Mouse (Mus musculus) Muller cell, postnatal 12 days (primary cell): ENCODE measurements around the gene Rps6ka5.
A peak's percentile ranks its signal among the peaks of the same experiment; 100 is the strongest.

Experiments used
- DNase-seq: peaks from one replicate; pipeline ENCODE4 v3.0.0-alpha.2; 2015; ENCODE audit errors: inconsistent ontology term

Gene Rps6ka5

DNA sequence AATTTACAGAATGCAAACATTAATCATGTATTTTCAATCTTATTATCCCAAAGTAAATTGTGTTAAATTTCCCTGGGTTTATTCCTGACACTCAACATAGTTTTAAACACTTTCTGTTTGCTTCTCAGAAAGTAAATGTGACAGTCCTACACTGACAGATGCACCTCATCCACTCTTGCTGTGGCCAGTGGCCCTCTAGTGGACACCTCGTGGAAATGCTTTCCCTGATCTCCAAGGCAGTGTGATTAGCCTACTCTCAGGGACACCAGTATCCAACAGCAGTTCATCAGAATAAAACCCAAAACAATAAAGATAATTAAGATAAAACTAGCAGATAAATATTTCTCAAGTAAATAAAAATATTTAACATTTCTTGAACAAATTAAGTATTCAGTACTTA is 122.2 kb downstream of the Rps6ka5 start:
- peak; percentile 12 for DNase-seq

DNA sequence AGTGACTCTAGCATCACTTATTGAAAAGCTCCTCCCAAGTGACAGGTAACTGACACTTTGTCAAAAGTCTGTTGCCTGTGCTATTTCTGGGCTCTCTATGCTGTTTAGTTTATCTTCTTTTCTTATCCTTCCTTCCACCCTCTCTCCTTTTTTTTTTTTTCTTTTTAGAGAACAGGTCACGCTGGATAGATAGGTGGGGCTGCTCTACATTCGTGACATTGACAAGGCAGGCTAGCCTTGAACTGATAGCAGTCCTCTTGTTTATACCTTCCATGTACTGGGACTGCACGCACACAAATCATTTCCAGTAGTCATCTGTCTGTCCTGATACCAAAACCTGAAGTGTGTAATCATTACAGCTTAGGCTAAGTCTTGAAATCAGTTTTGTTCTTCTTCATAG is 132.1 kb downstream of the Rps6ka5 start:
- DNase-seq: no peak

DNA sequence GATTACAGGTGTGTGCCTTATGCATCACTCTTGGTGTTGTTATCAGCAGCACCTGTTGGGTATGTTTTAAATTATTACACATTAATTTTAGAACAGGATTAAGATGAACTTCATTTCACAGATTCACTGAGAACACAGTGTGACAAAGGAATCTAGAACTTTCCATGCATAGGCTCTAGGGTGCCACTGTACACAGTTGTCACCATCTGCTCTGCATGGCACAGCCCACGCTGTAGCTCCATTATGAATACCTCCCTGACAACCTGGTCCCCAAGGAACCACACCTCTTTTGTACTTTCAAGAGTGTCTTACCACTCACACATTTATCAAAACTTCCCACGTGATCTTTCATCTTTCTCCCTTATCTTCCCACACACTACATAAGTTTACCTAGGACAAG is 140.2 kb downstream of the Rps6ka5 start:
- no peak for DNase-seq

DNA sequence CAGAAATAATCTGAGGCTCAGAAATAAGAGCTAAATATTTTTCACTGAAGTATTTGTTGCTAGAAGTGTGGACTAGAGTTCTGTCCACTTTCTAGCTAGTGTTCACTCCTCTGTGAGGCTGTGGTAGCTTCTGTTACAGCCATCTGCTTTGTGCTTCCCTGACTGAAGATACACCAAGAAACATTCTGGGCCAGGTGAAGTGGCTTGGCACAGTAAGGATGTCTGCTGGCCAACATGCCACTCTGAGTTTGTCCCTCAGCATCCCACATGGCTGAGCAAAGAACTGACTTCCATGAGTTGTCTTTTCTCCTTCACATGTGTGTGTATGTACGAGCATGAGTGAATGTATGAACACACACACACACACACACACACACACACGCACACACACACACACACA is 147.6 kb downstream of the Rps6ka5 start:
- DNase-seq: no peak

DNA sequence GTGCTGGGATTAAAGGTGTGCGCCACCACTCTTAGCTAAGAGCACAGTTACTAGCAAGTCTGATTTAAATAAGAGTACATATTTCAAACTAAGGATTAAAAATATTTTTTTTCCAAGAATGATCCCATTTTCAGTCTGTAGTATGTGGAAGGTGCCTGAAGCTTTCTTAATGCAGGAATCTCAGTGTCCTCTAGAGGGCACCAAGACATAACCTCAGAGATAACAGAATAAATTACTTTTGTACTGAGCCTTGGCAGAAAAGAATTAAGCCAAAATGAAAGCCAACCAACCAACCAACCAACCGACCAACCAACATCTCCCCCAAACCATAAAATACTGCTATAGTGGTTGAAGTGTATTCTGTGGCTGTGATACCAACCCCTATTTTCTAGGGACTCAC is 148.5 kb downstream of the Rps6ka5 start:
- DNase-seq: peak; percentile 26

DNA sequence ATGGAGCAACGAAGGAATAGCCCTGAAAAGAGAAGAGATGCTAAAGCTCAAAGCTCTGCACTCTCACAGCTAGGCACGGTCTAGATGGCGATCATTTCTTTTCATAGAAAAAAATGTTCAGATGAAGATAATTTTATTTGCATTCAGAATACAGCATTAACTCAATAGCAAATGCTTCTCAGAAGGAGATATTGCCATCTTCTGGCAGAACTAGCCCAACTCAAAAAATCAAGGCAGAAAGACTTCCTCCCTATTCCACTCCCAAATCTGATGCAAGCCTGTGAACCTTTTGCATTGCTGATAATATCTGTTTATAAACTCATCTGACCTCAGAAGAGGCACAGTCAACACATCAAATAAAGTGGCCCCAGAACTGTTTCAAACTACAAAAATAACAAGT is 151.0 kb downstream of the Rps6ka5 start:
- DNase-seq: no peak

DNA sequence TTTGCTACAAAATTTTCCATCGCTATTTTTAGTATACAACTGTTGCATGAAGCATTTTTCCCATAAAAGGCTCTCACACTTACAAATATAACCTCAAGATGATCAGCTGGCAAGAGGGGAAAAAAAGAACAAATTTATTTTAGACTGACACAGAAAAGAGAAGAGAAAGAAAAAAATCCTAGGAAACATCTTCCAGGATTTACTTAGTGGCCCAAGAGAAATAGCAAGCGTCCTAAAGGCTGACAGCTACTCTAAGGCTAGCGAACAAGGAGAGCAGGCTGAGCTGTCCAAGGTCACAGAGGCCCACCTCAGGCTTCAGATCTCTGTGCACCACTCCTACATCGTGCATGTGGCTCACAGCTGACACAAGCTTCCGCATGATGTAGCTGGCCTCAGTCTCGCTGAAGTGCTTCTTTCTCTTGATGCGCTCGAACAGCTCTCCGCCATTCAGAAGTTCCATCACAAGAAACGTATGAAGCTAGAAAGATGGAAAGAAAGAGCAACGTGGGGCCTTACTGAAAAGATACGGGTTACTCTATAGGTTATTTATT is 156.2 kb downstream of the Rps6ka5 start:
- no peak for DNase-seq

DNA sequence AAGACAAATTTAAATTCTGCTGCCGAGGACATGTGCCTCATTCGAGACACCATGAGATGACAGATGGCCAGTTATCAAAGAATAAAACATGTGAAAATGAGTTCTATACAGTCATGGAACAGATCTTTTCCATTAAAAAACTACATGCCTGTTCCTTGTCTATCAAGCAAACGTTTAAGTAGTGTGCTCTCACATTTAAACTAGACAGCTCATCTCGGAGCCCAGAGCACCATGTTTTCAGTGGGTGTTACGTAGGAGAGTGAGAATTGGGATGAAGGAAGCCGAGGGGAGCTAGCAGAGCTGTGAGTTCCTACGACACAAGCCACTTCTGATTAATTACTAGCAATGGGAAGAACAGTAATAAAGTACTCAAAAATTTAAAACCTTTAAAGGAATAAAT is 158.0 kb downstream of the Rps6ka5 start:
- no peak for DNase-seq

DNA sequence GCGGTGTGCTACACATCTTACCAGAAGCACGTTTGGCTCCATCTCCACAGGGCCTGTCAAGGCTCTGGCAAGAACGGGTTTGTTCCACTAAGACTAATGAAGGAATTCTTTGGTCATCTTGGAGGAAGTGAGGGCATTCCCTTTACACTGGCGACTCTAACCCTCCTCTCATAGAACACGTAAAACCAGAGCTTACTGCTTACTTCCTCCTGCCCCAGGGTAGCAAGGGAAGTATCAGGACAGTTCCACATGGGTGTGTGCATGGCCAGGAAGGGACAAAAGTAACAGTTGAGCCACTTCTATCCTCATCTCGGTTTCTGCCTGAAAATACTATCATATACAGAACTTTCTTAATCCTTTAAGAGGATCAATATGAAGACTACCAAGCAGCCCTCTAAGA is 158.7 kb downstream of the Rps6ka5 start:
- no peak for DNase-seq

DNA sequence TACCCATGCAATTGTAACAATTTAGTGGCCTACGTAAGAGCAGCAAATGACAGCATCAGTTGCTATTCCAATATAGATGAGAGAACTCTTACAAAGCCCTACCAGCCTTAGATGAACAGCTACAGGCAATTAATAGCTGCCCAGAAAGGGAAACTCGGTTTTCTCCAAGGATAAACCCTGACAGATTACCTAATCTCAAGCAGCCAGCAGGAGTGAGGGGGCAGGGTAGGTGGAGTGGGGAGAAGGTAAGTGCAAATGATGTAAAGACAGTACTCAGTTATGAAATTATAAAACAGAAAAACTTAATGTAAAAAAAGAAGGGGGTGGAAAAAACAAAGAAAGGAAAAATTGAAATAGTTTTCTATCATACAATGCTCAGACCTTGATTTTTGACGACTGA is 159.2 kb downstream of the Rps6ka5 start:
- no peak for DNase-seq

DNA sequence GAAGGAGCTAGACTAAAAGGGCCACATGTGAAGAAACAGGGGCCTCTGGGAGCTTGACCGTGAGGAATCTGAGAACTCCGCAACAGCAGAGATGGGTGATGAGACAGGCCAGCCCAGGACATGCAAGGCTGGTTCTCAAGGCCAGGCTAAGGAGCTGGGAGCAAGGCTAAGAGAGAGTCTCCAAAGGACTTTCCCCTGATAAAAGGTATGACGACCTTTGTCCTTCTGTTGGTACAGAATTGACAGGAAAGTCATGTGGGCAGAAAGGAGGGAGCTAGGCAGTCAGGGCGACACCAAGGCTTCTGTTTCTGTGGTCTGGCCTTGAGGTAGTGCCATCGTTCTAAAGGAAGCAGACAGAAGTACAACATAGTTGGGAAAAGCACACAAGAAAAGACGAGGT is 173.1 kb downstream of the Rps6ka5 start:
- no peak for DNase-seq

DNA sequence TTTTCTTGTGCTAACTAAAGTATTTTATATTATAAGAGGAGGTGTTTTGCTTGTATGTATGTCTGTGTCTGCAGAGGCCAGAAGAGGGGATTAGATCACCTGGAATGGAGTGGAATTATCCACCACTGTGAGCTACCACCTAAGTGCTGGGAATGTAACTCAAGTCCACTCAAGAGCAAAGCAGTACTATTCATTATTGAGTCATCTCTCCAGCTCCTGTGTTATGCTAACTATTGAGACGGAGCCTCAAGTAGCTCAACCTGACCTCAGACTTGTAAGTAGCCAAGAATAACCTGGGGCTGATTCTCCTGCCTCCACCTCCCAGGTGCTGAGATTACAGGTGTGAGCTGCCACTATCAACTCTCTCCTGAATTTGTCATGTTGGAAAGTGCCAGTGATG is 174.8 kb downstream of the Rps6ka5 start:
- DNase-seq: no peak

DNA sequence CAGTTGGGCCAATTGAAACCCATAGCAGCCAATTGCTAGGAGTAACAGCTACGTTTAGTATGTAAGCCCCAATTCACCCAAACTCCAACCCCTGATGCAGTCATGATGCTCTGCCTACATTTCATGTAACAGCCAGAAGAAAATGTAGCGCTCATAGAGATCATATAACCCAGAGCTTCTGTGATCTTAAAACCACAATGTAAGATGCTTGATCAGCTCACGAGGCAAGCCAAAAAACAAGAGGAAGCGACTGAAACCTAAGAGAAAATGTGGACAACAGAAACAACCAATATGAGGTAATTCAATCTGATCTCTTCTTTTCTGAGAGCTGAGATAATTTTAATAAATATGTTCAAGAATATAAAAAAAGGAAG is 182.6 kb downstream of the Rps6ka5 start:
- DNase-seq: no peak

DNA sequence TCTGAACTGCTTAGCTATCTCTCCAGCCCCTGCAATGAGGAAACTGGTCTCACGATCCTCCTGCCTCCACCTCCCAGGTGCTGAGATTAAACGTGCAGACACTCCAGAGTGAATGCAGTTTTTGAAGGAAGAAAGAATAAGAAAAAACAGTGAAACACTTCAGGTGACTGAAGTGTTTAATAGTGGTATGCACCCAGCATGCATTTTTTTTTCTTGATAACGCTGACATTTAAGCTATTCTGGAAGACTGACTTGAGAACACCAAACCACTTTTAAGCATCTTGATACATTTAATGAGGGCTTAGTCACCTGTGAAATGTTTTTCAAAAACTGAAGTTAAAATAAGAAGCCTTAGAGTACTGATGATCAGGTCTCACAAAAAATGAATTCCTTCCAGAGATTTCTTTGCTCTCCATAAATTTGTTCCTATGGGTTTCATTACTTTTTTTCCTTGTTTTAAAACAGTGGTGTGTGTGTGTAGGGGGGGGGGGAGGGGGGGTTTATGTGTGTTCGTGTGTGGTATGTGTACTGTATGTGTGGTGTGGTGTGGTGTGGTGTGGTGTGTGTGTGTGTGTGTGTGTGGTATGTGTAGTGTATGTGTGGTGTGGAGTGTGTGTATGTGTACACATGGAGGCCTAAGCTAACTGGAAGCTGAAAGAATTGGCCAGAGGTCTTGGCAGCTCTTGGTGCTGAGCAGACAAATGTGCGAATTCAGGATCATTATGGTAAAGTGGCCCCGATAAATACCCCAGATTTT is 183.2 kb downstream of the Rps6ka5 start:
- no peak for DNase-seq

DNA sequence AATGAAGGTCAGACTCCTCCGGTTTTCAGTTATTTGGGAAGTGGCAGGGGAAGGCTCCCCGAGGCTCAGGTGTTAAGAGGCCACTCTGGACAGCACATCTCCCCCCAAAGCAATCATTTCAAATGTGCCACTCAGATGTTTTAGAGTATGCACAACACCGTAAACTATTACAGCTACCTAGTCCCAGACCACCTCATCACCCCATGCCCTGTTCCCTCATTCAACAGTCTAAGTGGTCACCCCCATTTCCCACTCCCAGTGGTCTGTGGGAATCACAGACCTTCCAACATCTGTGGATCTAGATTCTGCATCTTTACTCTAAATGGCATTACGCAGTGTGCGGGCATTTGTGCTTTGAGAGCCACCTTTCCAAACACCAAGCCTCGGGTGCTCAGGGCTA is 184.3 kb downstream of the Rps6ka5 start:
- no peak for DNase-seq

DNA sequence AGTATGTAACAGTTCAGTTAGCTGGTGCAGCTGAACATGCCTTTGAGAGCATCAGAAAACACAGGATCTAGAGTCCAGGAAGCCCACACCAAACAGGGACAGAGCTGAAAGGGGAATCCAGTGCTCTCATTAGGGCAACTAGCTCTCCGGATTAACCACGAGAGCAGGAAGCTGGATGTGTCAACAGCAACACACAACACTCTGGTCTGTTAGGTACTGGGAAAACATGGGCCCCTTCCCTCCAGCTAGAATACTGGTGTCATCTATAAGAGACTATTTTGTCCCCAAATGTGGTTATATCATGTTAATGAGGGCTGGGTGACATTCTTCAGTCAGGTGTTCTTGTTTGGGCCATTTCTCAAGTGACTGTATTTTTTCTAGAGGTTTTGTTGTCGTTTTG is 184.7 kb downstream of the Rps6ka5 start:
- DNase-seq: no peak

DNA sequence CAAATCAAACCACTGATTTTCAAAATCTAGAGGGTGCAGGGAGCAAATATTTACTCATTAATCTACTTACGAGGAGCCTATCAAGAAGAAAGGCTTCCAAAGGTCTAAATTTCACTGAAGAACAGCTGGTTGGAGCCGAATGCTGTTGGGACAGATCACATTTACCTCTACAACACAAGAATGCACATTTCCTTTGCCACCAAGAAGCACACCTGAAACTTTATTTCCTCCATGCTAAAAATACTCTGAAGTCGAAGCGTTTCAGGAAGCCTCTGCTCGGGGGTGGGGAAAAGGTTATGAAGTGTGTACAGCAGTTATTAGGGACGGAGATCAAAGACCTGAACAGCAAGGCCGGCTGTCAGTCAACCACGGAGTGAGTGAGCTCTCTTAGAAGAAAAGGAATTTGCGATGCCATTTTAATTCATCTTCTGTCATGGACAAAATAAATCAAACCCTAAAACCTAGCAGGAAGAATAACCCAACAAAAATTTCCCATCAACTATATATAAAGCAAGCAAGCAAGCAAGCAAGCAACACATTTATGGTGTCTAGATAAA is 187.5 kb downstream of the Rps6ka5 start:
- no peak for DNase-seq

DNA sequence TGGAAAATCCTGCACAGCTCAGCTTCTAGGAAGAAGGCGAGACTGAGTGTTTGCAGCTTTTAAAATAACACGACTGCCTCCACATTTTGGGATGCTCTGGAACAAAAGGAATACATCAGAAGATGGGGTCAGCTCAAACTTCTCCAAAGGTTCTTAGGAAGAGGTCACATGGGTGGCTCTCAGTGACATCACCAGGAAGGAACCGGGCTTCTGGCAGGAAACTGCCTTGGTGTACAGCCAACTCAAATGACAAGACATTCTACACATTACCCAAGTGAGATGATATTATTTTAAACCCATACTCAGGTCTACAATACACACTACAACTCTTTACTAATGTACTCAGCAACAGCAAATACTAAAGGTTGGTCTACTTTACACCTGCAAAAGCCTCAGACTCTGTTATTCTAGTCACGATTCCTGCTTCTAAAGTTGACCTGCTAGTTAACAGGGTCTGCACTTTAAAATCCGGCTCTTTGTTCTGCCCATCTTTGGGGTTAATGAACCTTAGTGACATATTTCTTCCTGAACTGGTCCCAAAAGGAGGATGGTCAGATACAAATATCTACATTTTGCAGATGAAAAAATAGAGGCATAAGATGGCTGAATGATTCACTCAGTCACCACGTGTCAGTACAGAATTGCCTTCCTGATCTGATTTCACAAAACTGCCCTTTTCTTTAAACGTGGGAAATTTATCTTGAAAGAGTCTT is 188.2 kb downstream of the Rps6ka5 start:
- DNase-seq: no peak

DNA sequence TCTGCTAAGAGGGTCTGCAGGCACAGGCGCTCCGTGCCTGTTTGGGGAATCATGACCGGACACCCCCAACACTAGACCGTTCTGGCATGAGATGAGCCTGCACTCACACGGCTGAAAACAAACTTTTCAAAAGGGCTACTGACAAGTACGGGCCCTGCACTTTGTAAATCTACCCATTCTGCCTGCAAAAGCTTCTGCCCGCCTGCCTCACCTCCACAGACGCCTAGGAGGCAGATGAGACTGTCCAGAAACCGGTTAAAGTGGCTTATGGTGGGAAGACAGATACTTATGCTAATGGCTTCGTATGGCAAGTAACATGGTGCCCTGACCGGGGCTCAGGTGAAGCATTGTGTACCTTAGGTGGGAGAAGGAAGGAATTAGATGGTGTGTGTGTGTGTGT is 189.7 kb downstream of the Rps6ka5 start:
- DNase-seq: no peak

DNA sequence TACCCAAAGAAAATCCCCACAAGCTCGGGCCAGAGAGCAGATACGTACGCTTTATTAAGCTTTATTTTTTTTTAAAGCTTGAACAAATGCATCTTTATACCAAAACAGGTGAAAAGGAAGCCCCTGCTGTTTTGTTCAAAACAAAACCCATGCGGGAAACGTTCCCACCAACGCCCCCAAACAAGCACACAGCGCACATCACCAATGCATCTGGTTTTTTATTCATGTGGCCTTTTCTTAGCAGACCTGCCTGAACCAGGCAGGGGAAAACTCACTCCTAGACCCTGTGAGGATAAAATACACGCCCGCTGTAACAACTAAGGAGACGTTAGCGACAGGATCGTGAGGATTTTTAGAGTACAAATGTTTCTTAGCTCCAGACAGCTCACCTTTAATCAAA is 191.8 kb downstream of the Rps6ka5 start:
- DNase-seq: no peak

DNA sequence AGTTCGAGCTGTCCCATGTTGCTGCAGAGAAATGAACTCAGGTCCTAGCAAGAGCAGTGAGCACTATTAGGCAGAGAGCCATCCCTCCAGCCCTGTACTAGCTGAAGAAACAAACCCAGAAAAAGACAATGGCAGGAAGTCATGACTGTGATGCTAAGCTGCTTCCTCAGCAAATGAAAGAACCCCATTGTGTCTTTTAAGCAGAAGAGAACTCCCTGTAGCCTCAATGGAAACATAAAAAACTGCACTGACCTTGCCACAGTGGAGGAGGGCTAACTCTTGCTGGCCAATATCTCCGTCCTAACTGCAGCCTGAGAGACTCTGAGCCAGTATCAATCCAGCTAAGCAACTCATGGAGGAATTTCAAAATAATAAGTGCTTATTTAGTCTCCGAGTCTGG is 192.8 kb downstream of the Rps6ka5 start:
- DNase-seq: peak; percentile 30

DNA sequence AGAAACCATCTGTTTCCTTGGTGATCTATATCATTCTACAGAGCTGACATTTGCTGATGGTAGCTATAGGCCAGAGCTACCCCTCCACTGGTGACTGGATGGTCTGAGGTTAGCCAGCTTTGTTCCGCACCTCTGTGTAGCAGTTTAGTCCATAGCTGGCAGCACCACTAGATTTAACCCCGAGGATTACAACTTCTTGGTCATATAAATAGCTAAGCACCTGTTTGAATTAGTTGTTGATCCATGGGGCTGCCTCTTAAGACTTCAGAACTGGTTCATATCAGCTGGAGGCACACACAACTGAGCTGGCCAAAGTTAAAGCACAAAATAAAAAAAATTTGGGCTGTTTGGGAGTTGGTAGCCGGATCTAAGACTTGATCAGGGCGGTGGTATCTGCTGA is 193.6 kb downstream of the Rps6ka5 start:
- DNase-seq: no peak

DNA sequence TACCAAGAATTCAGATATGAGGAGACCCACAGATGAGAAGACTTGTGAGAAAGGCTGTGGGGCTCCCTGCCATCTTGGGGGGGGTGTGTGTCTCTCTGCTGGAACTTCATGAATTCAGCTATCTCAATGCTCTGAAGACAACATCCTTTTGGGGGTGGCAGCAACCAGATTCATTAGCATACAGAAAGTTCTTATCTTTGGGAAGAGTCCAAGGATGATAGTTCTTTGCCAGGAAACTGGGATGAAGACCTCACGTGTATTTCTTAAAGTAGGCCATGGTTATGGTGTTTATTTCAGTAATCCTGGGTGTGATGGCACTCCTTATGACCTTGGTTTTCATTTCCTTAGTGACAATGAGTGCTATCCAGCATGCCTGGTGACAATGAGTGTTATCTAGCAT is 195.0 kb downstream of the Rps6ka5 start:
- no peak for DNase-seq
